Mouse (Mus musculus) myocyte (in vitro differentiated cells): Measurements from ENCODE around the gene Lama5.

ENCODE experiments used
- CEBPB ChIP-seq: IDR thresholded peaks from 2 replicates; pipeline ENCODE4 v1.6.1; 2011; ENCODE audit warnings: mild to moderate bottlenecking, moderate library complexity; ENCODE audit not compliant: poor library complexity, insufficient read depth, severe bottlenecking
- E2F4 ChIP-seq: IDR thresholded peaks from one replicate; pipeline ENCODE4 v1.6.1; 2011; ENCODE audit warnings: mild to moderate bottlenecking, control low read depth, moderate library complexity; ENCODE audit not compliant: insufficient read depth
- MAX ChIP-seq: IDR thresholded peaks from one replicate; pipeline ENCODE4 v1.6.1; 2011; ENCODE audit warnings: low read depth, mild to moderate bottlenecking, control low read depth
- MYOD1 ChIP-seq, 3 experiments: IDR thresholded peaks; one replicate each; pipeline ENCODE4 v1.6.1; 2011; ENCODE audit warnings: control low read depth in 2 of 3, low read depth in 2 of 3, mild to moderate bottlenecking in 2 of 3, moderate library complexity in 1 of 3; ENCODE audit not compliant: insufficient read length in 2 of 3, control insufficient read depth in 1 of 3
- MYOG ChIP-seq, 3 experiments: IDR thresholded peaks; one replicate each; pipeline ENCODE4 v1.6.1; 2011; ENCODE audit warnings: control low read depth in 2 of 3, low read depth in 2 of 3, mild to moderate bottlenecking in 2 of 3; ENCODE audit not compliant: insufficient read length in 2 of 3, control insufficient read depth in 1 of 3, insufficient read depth in 1 of 3
- POLR2A ChIP-seq: IDR thresholded peaks from one replicate; pipeline ENCODE4 v1.6.1; 2011; ENCODE audit warnings: low read depth, mild to moderate bottlenecking, control low read depth, moderate library complexity; ENCODE audit not compliant: insufficient read length
- POLR2AphosphoS2 ChIP-seq: IDR thresholded peaks from one replicate; pipeline ENCODE4 v1.6.1; 2011; ENCODE audit warnings: low read depth, control low read depth; ENCODE audit not compliant: insufficient read length
- REST ChIP-seq: IDR thresholded peaks from one replicate; pipeline ENCODE4 v1.6.1; 2011; ENCODE audit warnings: mild to moderate bottlenecking, control low read depth, moderate library complexity; ENCODE audit not compliant: insufficient read depth, insufficient read length
- SRF ChIP-seq: IDR thresholded peaks from one replicate; pipeline ENCODE4 v1.6.1; 2011; ENCODE audit warnings: low read depth; ENCODE audit not compliant: control insufficient read depth, insufficient read length
- TCF12 ChIP-seq: IDR thresholded peaks from one replicate; pipeline ENCODE4 v1.6.1; 2011; ENCODE audit warnings: mild to moderate bottlenecking, control low read depth; ENCODE audit not compliant: poor library complexity, insufficient read depth, severe bottlenecking
- USF1 ChIP-seq: IDR thresholded peaks from one replicate; pipeline ENCODE4 v1.6.1; 2011; ENCODE audit warnings: low read depth, mild to moderate bottlenecking, control low read depth, moderate library complexity

GRCm38 (mm10) chr2:180165855-180166254 lies 59.8 kb downstream of the Lama5 start:
- TF ChIP-seq POLR2A, result no peak
- TF ChIP-seq MAX, result no peak
- no peak for TF ChIP-seq TCF12
- no peak for TF ChIP-seq USF1
- no peak for TF ChIP-seq E2F4
- no peak for TF ChIP-seq CEBPB
- TF ChIP-seq MYOG (IDR thresholded peaks at IDR 0.05; ENCODE audit: control insufficient read depth in 1 of 3, insufficient read depth in 1 of 3, insufficient read length in 2 of 3, low read depth in 2 of 3), result peak; percentile 51 to 74 (median 54)
- TF ChIP-seq SRF, result no peak
- no peak for TF ChIP-seq POLR2AphosphoS2
- no peak for TF ChIP-seq REST
- TF ChIP-seq MYOD1 (IDR thresholded peaks at IDR 0.05; ENCODE audit: control insufficient read depth in 1 of 3, insufficient read length in 2 of 3, low read depth in 2 of 3), result peak in 2 of 3 experiments; percentile 46 to 63
